Mouse (Mus musculus): ENCODE results near the gene Tsks.

DNA sequence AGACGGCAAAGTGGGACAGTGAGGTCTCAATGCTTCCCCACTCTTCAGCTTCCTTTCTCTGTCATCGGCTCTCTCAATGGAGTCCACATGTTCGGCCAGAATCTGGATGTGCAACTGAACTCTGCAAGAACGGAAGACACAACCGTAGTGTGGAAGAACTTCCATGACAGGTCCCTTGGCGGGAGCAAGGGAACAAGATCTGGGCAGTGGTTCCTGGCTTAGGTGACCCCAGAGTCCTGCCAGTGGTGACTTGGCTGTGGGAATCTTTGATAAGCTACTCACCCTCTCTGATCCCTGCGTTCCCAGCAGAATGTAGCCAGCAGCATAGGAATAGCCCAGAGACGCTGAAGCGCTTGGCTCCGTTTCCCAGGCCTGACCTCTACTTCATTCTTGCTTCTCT, 46.5 kb upstream of the Tsks start:
- TF ChIP-seq GATA1 (IDR thresholded peaks at IDR 0.05; ENCODE audit: borderline replicate concordance, low read length) = no peak
- no peak for TF ChIP-seq FLI1 (IDR thresholded peaks at IDR 0.05; ENCODE audit: low read length)
